Mouse (Mus musculus): Measurements from ENCODE around the gene Scrg1. TPM values are rescaled to one million over a fixed set of nuclear protein-coding genes. Genes with fewer than 3 reads are reported as not detected.

The Scrg1 gene
- 33.8 and 39.6 TPM in 2 replicates for total RNA-seq (2023)

DNA sequence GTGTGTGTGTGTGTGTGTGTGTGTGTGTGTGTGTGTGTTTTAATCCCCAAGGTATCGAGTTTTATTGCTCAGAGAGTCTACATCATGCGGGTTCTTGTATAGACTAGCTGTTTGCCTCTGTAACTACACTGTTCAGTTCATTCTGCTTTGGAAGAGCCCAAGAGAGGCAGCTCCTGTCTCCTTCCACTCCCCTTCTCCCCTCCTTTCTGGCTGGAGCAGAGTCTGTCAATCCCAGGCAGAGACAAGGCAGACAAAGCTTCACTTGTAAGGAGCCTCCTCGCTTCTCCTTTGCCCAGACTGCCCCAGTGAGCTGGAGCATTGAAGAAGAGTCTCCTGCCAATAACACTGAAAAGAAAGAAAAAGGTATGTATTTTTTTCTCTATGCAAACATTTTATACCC lies at the start of gene Scrg1:
Gene Scrg1, plus strand, starts transcription at position 159 of the 400 bp plus-strand sequence.

GRCm38 (mm10) chr8:57487441-57488155 lies 31.9 kb downstream of the Scrg1 start, which contains the start of gene Sap30:
Gene Sap30, minus strand, starts transcription at chr8:57487860.

GRCm38 (mm10) chr8:57511316-57512118 lies 55.8 kb downstream of the Scrg1 start, which contains the start of gene Hmgb2:
Gene Hmgb2, plus strand, starts transcription at chr8:57511907.

Other genes with a start within 250 kb of the Scrg1 start
- not detected in 2 replicates for gene Hand2, start 134.9 kb upstream of the Scrg1 start, total RNA-seq (2023)
- 44.4 and 52.8 TPM in 2 replicates for gene Sap30, start 31.9 kb downstream of the Scrg1 start, total RNA-seq (2023)
- 815 and 879 TPM in 2 replicates for gene Hmgb2, start 56.0 kb downstream of the Scrg1 start, total RNA-seq (2023)
- gene Galnt7, start 197.1 kb downstream of the Scrg1 start, total RNA-seq (2023) = 7.0 and 9.0 TPM in 2 replicates